Mouse (Mus musculus): ENCODE results near the gene Pip4k2c.

DNA sequence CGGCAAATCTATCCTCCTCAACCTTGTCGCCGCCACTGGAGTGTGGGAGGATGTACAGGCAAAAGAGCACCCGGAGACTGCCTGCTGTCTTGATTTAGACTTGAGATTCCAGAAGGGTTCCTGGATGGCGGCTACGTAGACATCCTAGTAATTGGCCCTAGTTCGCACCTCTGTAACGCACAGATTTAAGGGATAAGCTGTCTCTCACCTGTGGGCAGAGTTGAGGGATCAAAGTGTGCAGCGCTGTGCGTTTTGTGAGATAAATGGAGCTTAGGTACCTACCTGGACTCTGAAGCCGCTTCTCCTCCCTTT, 45.0 kb downstream of the Pip4k2c start:
- TF ChIP-seq USF1 (IDR thresholded peaks at IDR 0.05; ENCODE audit: low read depth) (no peak), MYOG (IDR thresholded peaks at IDR 0.05; ENCODE audit: control insufficient read depth in 1 of 3, insufficient read depth in 1 of 3, insufficient read length in 2 of 3, low read depth in 2 of 3) (no peak), CEBPB (IDR thresholded peaks at IDR 0.05; ENCODE audit: insufficient read depth, poor library complexity, severe bottlenecking) (no peak), POLR2A (IDR thresholded peaks at IDR 0.05; ENCODE audit: insufficient read length, low read depth) (no peak)
